Mouse (Mus musculus): Measurements from ENCODE around the gene Pakap.

- TF ChIP-seq CTCF (IDR thresholded peaks at IDR 0.05; ENCODE audit: insufficient read depth, low read depth, low read length), result no peak
- no peak for TF ChIP-seq POLR2A (IDR thresholded peaks at IDR 0.05; ENCODE audit: insufficient read depth, low read depth, low read length)
These were observed 164.4 kb downstream of the Pakap start for GRCm38 (mm10) chr4:57732351-57732750.
